Mouse (Mus musculus) spleen, embryonic (tissue): ENCODE results near the gene Vmn1r46.
"Not testable (repeated sequence)": the region's sequence is repeated elsewhere in the genome, so short reads cannot be mapped to it uniquely, and the experiment has no call there.

Experiments
- CTCF ChIA-PET: fragments of 350-600 bp; sonication (Branson Sonifier 250); formaldehyde crosslinking; loops from one replicate; lab custom pipeline; 2022; lab: Charles Lee

Gene Vmn1r46

GRCm38 (mm10) chr6:89969013-89969412, at the start of gene Vmn1r46:
TSS of gene Vmn1r46 (plus strand) at chr6:89969313.
- CTCF ChIA-PET = no interaction called here

DNA sequence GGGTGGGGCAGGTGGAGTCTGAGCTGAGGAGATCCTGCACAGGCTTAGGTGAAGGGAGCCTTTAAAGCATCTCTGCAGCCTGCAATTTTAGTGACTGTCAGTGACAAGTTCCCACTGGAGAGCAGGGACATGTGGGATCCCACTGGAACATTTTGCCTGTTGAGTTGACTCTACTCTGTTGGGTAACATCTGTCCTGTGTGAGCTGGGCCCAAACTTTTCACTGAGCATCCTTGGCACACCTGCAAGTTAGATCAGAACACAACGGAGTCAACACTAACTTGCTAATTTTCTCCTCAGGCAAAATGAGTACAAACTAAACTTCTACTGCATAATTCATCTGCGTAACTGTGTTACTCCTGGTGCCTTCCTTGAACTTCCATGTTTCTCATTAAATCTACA, 28.6 kb upstream of the Vmn1r46 start, which contains the start of gene Vmn1r45:
Gene Vmn1r45 (minus strand): TSS at position 101 of the 400 bp plus-strand sequence.
- CTCF ChIA-PET = not testable (repeated sequence)

DNA sequence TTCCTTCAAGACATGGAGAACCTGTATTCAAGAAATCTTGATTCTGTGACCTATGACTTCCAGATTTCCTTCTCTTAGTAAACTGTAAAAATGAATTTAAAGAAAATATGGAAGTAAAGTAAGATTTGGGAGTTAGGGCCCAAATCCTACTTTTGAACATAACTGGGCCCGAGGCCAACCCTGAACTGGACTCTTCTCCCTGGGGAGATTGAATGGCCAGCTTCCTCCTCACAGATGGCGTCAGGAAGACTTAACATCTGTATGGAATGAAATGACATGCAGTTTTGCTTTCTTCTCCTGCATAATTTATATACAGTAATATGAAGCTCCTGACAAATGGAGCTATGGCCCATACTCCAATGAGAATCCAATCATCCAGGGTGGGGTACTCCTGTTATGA, 28.2 kb upstream of the Vmn1r46 start:
- CTCF ChIA-PET = no interaction called here

- CTCF ChIA-PET = no interaction called here
These were observed 15.6 kb upstream of the Vmn1r46 start for GRCm38 (mm10) chr6:89953556-89953955.

DNA sequence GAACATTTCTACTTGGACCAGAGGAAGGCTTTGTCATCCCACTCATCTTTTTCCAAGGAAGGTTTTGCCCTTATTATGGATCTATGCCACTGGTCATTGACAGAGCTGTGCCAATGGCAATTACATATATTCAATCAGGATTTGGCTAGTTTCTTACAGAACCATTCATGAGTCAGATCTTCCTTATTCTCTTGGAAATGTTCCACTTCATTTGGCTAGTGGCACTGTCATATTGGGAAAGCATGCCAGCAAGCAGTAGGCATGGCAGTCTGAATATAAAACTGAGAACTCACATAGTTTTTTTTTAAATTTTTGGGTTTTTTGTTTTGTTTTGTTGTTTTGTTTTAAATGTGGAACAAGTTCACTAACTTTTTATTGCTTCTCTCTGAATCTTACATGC, 2.8 kb upstream of the Vmn1r46 start:
- CTCF ChIA-PET = no interaction called here

- CTCF ChIA-PET = no interaction called here
These were observed 16.9 kb downstream of the Vmn1r46 start for GRCm38 (mm10) chr6:89985989-89986388.

- CTCF ChIA-PET = not testable (repeated sequence)
These were observed 46.7 kb downstream of the Vmn1r46 start, which contains the start of gene Vmn1r47 for GRCm38 (mm10) chr6:90015847-90016246. TSS of gene Vmn1r47 (plus strand) at chr6:90016147.
